Mouse (Mus musculus) gastrocnemius, adult 8-10 months (tissue): Measurements from ENCODE around the gene Olfr357. TPM values are rescaled to one million over a fixed set of nuclear protein-coding genes. Genes with fewer than 3 reads are reported as not detected.

Source experiments
- DNase-seq, 2 experiments: peaks; one replicate each; pipeline ENCODE4 v3.0.0; 2022; ENCODE audit warnings: low spot score in 2 of 2
- total RNA-seq, 4 experiments: library from RNA; stranded (reverse); gene quantifications; 2 replicates each; pipeline ENCODE4 v1.2.4; 2022

Gene Olfr357
- total RNA-seq, result not detected

DNA sequence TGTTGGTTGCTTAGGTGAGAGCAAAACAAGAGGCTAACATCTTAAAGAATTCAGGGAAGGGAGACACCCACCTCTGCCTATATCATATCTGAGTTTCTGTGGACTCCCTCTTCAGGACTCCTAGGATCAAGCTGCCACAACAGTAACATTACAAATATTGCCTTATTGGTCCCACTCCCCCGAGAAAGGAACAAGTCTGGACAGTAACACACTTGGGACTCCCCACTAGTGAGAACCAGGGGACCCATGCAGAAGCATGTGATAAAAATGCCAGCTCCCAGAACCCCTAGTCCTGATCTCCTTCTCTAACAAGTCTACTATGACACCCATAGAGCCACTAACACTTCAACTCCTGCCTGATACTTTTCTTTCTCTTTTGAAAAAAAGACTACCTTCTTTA is at the start of gene Olfr357:
Olfr357 (plus strand) TSS at position 301 of the 400 bp plus-strand sequence.
- no peak for DNase-seq

DNA sequence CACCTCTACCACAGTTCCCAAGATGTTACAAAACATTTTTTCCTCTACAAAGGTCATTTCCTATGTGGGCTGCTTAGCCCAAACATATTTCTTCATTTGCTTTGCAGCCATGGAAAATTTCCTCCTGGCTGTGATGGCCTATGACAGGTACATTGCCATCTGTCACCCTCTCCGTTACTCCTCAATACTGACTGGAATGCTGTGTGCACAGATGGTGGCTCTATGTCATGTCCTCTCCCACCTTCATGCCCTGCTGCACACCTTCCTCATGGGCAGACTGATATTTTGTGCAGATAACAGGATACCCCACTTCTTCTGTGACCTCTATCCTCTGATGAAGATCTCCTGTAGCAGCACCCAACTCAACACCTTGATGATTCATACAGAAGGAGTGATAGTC is 3.4 kb downstream of the Olfr357 start:
- DNase-seq, result no peak

DNA sequence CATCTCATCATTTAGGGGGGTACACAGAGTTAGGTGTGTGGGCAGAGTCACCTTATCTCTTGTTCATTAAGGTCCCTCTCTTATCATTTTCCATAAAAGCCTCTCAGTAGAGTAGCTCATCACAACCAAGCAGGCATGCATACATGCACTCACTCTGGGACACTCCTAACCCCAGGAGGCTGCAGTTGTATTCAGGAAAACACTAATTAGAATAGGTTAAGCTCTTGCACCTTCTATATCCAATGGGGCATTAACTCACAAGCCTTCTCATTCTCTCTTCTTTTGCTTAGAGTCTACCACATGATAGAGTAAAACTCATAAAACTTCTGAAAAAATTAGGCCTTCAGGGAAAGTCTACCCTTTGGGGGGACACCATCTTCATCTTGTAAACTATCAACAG is 15.6 kb downstream of the Olfr357 start, which contains the start of gene Olfr358:
Olfr358 (minus strand) TSS at position 101 of the 400 bp plus-strand sequence.
- DNase-seq, result no peak

Other genes starting within 250 kb of the Olfr357 start
- not detected for gene Olfr348, start 209.6 kb upstream of the Olfr357 start, total RNA-seq
- gene Olfr50, start 203.3 kb upstream of the Olfr357 start, total RNA-seq, result not detected
- not detected for gene Olfr3, start 176.8 kb upstream of the Olfr357 start, total RNA-seq
- not detected for gene Olfr350, start 147.5 kb upstream of the Olfr357 start, total RNA-seq
- not detected for gene Olfr351, start 131.2 kb upstream of the Olfr357 start, total RNA-seq
- gene Olfr352, start 125.4 kb upstream of the Olfr357 start, total RNA-seq, result not detected
- gene Olfr353, start 100.9 kb upstream of the Olfr357 start, total RNA-seq, result not detected
- gene Olfr354, start 88.1 kb upstream of the Olfr357 start, total RNA-seq, result not detected
- not detected for gene Olfr355, start 64.9 kb upstream of the Olfr357 start, total RNA-seq
- gene Olfr356, start 56.7 kb upstream of the Olfr357 start, total RNA-seq, result not detected
- not detected for gene Olfr358, start 15.5 kb downstream of the Olfr357 start, total RNA-seq
- not detected for gene Olfr360, start 71.9 kb downstream of the Olfr357 start, total RNA-seq
- not detected for gene Olfr361, start 95.5 kb downstream of the Olfr357 start, total RNA-seq
- not detected for gene Olfr362, start 124.1 kb downstream of the Olfr357 start, total RNA-seq
- not detected for gene Olfr364-ps1, start 145.5 kb downstream of the Olfr357 start, total RNA-seq
- not detected for gene Olfr365, start 194.4 kb downstream of the Olfr357 start, total RNA-seq
- not detected for gene Olfr366, start 217.7 kb downstream of the Olfr357 start, total RNA-seq